Mouse (Mus musculus) kidney, adult 8-10 months (tissue): ENCODE results near the gene Atf7ip.

Experiments
- DNase-seq, 2 experiments: peaks; one replicate each; pipeline ENCODE4 v3.0.0; 2022

Gene Atf7ip

DNA sequence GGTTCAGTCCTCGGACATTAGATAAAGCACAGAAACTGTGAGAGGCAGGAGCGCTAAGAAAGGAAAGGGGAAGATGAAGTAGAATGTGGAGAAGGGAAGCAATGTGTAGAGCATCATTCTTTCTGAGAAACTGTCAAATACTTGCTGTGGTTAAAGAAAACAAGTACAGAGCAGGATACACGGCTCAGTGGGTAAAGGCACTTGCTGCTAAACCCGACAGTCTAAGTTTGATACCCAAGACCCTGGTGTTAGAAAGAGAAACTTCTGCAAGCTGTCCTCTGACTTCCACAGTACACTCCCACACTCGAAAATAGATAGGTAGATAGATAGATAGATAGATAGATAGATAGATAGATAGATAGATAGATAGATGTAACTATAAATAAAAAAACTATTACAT is 147.4 kb downstream of the Atf7ip start:
- no peak for DNase-seq

DNA sequence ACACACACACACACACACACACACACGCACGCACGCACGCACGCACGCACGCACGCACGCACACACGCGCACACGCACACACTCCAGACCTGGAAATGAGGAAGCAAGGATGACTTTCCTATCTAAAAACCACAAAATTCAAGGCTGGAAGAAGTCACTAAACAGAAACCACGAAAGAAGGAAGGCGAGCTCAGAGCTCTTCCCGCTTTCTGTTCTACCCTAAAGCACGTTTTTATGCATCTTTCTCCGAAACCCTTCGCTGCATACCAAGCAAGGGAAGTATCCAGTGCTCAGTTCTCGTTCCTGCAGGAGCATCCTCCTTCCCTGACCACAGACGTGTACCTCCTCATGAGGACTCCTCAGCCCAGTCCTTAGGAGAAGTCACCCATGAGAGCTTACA is 148.5 kb downstream of the Atf7ip start:
- DNase-seq: no peak

DNA sequence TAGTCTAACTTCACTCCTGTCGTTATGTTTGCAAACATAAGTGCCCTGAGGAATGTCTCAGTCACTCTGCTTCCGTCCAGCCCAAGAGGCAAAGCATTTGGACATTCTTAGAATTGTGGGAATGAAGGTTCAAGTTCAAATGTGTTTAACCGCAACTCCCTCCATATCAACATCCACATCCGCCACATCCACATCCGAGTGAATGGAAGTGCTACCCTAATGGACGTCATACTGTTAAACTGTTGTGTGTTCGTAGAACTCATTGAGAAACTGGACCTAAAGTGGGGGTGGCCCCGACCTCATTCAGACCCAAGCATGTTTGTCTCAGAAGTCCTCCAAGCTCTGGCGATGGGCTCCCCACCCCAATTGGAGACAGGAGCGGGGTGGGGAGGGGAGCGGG is 149.8 kb downstream of the Atf7ip start:
- no peak for DNase-seq

DNA sequence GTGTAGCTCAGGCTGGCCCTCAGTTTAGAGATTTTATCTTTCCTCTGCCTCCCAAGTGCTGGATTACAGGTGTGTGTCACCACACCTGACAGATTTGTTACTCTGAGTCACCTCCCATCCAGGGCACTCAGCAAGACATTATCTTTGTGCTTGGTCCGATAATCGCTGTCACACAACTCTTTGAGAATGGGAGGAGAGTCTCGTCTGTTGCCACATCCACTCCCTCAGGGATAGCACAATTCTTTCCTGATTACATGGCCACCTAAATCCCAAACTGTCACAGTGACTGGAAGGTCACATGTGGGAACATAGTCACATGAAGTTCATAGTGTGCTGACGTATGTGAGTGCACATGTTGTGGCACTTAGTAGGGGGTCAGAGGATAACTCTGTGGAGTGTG is 152.3 kb downstream of the Atf7ip start:
- no peak for DNase-seq

DNA sequence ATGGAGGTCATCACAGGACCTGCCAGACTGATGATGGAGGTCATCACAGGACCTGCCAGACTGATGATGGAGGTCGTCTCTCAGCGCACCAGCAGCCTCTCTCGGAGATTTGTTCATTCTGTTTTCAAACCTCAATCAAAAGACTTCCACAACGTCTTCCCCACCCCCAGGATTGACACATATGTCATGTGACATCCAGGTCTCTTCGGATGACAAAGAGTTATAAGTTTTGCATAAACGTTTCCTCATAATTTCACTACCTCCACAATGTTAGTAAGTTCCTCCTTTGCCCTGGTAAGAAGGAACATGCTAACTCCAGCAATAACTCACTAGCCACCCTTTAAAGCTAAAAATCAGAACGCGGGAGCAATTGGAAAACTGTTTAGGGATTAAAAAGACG is 153.3 kb downstream of the Atf7ip start:
- no peak for DNase-seq
